Mouse (Mus musculus): ENCODE results near the gene Klk1b11.
"Not testable (repeated sequence)": the region's sequence is repeated elsewhere in the genome, so short reads cannot be mapped to it uniquely, and the experiment has no call there.

Klk1b11 gene

DNA sequence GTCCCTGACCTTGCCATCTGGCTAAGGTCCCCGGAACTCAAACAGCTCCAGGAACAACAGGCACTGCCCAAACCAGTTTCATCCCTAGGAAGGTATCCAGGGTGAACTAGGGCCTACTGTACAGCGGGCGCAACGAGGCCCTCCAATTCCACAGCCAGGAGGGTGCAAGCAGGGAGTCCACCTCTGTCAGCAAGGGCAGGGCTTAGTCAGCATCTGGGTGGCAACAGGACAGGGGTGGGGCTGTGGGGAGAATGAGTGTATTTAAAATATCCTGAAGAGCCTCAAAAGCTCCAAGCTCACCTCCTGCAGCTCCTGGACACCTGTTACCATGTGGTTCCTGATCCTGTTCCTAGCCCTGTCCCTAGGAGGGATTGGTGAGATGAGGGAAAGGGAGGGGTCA lies at the start of gene Klk1b11:
Klk1b11 (plus strand) TSS at position 301 of the 400 bp plus-strand sequence.
- DNase-seq (ENCODE audit: low spot score) = not testable (repeated sequence)

- no peak for DNase-seq (ENCODE audit: low spot score)
Measured at GRCm38 (mm10) chr7:43950364-43950763, 45.3 kb upstream of the Klk1b11 start, which contains the start of gene Klk1b8. Gene Klk1b8 (plus strand): TSS chr7:43950664.

DNA sequence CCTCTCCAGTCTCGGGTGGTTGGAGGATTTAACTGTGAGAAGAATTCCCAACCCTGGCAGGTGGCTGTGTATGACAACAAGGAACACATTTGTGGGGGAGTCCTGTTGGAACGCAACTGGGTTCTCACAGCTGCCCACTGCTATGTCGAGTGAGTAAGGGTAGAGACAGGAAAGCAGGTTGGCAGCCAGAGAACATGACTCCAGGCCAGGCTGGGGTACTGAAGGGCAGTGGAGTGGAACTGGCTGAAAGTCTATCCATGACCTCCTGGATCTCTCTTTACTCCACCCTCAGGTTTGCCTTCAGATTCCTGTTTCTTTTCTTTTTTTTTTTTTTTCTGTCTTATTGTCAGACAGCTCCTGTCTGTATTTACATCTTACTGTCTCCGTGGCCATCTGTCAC lies 43.0 kb upstream of the Klk1b11 start:
- DNase-seq (ENCODE audit: low spot score) = no peak

GRCm38 (mm10) chr7:43966451-43966850 lies 29.2 kb upstream of the Klk1b11 start, which contains the start of gene Klk1b1:
Gene Klk1b1 (plus strand): TSS chr7:43966751.
- DNase-seq (ENCODE audit: low spot score) = no peak

GRCm38 (mm10) chr7:43967058-43967457 lies 28.6 kb upstream of the Klk1b11 start:
- no peak for DNase-seq (ENCODE audit: low spot score)

DNA sequence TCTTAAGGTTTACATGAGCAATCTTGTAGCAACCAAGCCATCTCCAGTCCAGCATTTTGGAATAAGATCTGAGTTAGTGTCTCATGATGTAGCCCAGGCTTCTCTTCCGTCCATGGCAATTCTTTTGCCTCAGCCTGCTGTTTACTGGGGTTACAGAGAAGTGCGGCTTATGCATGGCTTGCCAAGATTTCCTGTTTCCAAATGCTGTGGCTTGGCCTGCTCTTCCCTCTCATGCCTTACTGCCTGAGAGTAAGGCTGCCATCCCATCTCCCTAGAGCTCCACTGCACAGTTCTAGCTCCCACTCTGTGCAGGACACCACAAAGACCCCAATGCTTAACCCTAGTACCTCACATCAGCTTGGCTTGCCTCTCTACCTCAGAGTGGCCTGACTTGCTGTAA lies 28.1 kb upstream of the Klk1b11 start:
- no peak for DNase-seq (ENCODE audit: low spot score)

DNA sequence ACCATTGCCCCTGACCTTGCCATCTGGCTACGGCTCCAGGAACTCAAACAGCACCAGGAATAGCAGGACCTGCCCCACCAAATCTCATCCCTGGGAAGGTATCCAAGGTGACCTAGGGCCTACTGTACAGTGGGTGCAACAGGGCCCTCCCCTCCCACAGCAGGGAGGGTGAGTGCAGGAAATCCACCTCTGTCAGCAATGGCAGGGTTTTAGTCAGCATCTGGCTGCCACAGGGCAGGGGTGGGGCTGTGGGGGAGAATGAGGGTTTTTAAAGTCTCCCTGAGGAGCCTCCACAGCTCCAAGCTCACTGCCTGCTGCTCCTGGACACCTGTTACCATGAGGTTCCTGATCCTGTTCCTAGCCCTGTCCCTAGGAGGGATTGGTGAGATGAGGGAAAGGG lies 19.9 kb upstream of the Klk1b11 start, which contains the start of gene Klk1b9:
Klk1b9 (plus strand) TSS at position 301 of the 400 bp plus-strand sequence.
- not testable (repeated sequence) for DNase-seq (ENCODE audit: low spot score)

GRCm38 (mm10) chr7:43985657-43986056 lies 10.0 kb upstream of the Klk1b11 start:
- DNase-seq (ENCODE audit: low spot score) = no peak

GRCm38 (mm10) chr7:43994821-43995220 lies 856 bp upstream of the Klk1b11 start:
- DNase-seq (ENCODE audit: low spot score) = not testable (repeated sequence)

- DNase-seq (ENCODE audit: low spot score) = no peak
Measured at GRCm38 (mm10) chr7:44004847-44005246, 9.2 kb downstream of the Klk1b11 start.

DNA sequence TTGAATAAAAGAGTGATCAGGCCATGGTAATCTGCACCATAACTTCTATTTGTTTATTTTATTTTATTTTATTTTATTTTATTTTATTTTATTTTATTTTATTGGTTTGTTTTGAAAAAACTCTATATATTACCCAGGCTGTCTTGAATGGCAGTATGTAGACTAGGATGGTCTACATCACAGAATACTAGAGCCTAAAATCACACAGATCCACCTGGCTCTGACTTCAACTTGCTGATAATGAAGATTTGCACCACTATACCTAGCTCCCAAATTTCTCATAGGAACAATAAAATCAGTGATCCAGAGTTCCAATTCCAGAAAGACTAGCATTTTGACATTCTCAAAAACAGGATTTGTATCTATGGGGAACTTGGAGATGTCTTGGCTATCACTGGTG lies 16.2 kb downstream of the Klk1b11 start, which contains the start of gene Klk1b26:
Klk1b26 (plus strand) TSS at position 301 of the 400 bp plus-strand sequence.
- DNase-seq (ENCODE audit: low spot score) = not testable (repeated sequence)

GRCm38 (mm10) chr7:44014666-44015065 lies 19.0 kb downstream of the Klk1b11 start:
- not testable (repeated sequence) for DNase-seq (ENCODE audit: low spot score)

GRCm38 (mm10) chr7:44015071-44015470 lies 19.4 kb downstream of the Klk1b11 start:
- DNase-seq (ENCODE audit: low spot score) = no peak
